Mouse (Mus musculus): ENCODE results near the gene Ccl4. TPM values are rescaled to one million over a fixed set of nuclear protein-coding genes. Genes with fewer than 3 reads are reported as not detected.

The Ccl4 gene
- polyA plus RNA-seq (2015; fragmentation: Nextera tagmentation; extraction: Ambion mirVana) = 1.3 and 1.6 TPM in 2 replicates

DNA sequence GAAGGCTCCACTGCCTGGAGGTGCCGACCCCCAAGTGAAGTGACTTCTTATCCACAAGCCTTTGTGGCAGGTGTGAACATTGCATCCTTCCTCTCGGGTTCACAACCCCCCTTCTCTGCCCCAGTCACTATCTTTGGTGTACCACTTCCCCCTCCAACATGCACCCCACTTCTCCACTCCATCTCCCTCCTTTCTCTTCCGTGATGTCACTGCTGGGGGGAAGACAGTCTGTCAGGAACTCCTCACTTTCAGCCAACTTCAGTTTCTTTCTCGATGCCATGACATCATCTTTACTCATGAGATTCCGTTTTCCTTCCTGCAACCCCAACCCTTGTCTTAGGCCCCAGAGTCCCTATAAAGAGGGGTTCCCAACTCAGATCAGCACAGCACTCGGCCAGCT is at the start of gene Ccl4:
Ccl4 (plus strand) TSS at position 381 of the 400 bp plus-strand sequence.

DNA sequence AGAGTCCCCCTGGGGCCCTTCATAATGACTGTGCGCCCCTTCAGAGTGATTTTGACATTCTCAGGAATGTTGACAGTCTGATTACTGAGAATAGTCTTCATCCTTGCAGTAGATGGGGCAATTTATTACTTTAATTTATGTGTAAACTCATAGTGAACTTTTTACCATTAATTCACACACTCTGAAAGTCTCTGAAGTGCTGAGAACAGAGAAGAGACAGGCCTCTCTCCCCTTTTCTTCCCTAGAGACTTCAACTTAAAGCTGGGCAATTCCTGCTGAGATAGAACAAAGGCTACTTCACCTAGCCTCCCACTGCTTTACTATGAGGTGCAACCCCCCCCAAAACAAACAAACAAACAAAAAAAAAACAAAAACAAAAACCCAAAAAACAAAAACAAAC is 16.9 kb upstream of the Ccl4 start, which contains the start of gene Rpl9-ps1:
Rpl9-ps1 (minus strand) TSS at position 101 of the 400 bp plus-strand sequence.

DNA sequence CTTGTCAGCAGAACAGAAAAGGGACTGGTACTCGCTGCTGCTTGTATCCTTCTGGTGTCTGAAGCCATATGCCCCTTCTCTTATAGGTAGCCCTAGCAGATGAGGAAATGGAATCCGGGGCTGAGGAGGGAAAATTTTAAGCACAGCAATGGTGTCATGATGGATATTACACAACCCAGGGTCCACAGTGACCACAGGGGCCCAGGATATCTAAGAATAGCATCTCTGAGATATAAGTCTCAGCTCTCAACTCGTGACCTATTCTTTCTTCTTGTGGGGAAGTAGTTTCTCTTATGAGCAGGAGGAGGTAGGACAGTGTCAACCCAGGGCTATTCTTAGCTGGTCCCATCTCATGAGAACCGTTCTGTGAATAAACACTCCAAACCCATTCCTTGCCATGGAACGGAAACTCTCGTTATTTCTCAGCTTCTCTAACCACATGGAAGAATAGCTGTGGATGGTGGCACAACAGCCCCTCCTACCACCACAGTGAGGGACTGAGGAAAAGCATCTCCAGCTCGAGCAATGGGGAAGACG is 13.0 kb upstream of the Ccl4 start, which contains the start of gene Ccl3:
Ccl3 (minus strand) TSS at position 51 of the 537 bp plus-strand sequence.

DNA sequence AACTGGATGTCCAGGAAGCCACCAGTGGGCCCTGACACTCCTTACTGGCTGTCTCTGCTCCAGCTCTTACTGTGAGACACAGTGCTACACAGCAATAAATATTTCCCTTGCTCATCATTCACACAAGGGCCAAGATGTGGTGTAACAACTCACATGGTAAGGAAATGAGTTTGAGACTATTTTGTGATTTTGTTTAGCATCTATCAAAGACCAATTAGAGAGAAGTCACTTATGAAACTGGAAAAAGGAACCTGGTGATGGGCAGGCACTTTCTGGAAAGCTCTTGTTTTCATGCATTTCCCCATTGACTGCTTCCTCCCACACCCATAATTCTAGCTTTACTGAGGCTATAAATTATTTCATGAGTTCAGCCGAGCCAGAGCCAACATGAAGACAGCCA is 41.3 kb downstream of the Ccl4 start, which contains the start of gene Wfdc17:
Wfdc17 (plus strand) TSS at position 287 of the 400 bp plus-strand sequence.

DNA sequence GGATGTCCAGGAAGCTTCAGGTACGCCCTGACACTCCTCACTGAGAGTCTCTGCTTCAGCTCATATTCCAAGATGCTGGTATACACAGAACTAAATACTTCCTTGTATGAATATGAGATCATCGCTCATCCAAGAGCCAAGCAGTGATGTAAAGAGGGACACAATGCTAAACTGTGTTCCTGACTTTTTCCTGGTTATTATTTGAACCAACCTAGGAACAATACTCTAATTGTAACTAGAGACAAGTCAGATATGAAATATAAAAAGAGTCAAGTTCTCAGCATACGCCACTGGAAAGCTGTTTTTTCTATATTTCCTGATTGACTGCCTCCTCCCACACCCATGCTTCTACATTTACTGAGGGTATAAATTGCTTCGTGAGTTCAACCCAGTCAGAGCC is 46.3 kb downstream of the Ccl4 start, which contains the start of gene Wfdc18:
Wfdc18 (plus strand) TSS at position 301 of the 400 bp plus-strand sequence.

Other genes starting within 250 kb of the Ccl4 start
- gene Gas2l2, start 233.1 kb upstream of the Ccl4 start, polyA plus RNA-seq (2015; fragmentation: Nextera tagmentation; extraction: Ambion mirVana) = not detected in 2 replicates
- gene 1700020L24Rik, start 224.9 kb upstream of the Ccl4 start, polyA plus RNA-seq (2015; fragmentation: Nextera tagmentation; extraction: Ambion mirVana) = 3.9 and 5.7 TPM in 2 replicates
- gene Mmp28, start 199.5 kb upstream of the Ccl4 start, polyA plus RNA-seq (2015; fragmentation: Nextera tagmentation; extraction: Ambion mirVana) = 2.6 and 4.9 TPM in 2 replicates
- gene Taf15, start 189.5 kb upstream of the Ccl4 start, polyA plus RNA-seq (2015; fragmentation: Nextera tagmentation; extraction: Ambion mirVana) = 5.4 and 7.4 TPM in 2 replicates
- not detected in 2 replicates for gene Heatr9, start 140.4 kb upstream of the Ccl4 start, polyA plus RNA-seq (2015; fragmentation: Nextera tagmentation; extraction: Ambion mirVana)
- 16.8 and 30.0 TPM in 2 replicates for gene Ccl5, start 132.1 kb upstream of the Ccl4 start, polyA plus RNA-seq (2015; fragmentation: Nextera tagmentation; extraction: Ambion mirVana)
- 16.5 and 24.8 TPM in 2 replicates for gene Ccl9, start 83.9 kb upstream of the Ccl4 start, polyA plus RNA-seq (2015; fragmentation: Nextera tagmentation; extraction: Ambion mirVana)
- gene Ccl6, start 69.5 kb upstream of the Ccl4 start, polyA plus RNA-seq (2015; fragmentation: Nextera tagmentation; extraction: Ambion mirVana) = 117 and 129 TPM in 2 replicates
- not detected in 2 replicates for gene Rpl9-ps1, start 17.0 kb upstream of the Ccl4 start, polyA plus RNA-seq (2015; fragmentation: Nextera tagmentation; extraction: Ambion mirVana)
- gene Ccl3, start 13.2 kb upstream of the Ccl4 start, polyA plus RNA-seq (2015; fragmentation: Nextera tagmentation; extraction: Ambion mirVana) = 1.4 and 2.3 TPM in 2 replicates
- 30.9 and 57.7 TPM in 2 replicates for gene Wfdc17, start 41.4 kb downstream of the Ccl4 start, polyA plus RNA-seq (2015; fragmentation: Nextera tagmentation; extraction: Ambion mirVana)
- 0.35 and 0.73 TPM in 2 replicates for gene Wfdc18, start 46.4 kb downstream of the Ccl4 start, polyA plus RNA-seq (2015; fragmentation: Nextera tagmentation; extraction: Ambion mirVana)
- 181 and 271 TPM in 2 replicates for gene Wfdc21, start 84.4 kb downstream of the Ccl4 start, polyA plus RNA-seq (2015; fragmentation: Nextera tagmentation; extraction: Ambion mirVana)
- 11.3 and 14.4 TPM in 2 replicates for gene Heatr6, start 91.1 kb downstream of the Ccl4 start, polyA plus RNA-seq (2015; fragmentation: Nextera tagmentation; extraction: Ambion mirVana)
- 0.24 TPM in 1 of 2 replicates, not detected in the other for gene Hnf1b, start 187.5 kb downstream of the Ccl4 start, polyA plus RNA-seq (2015; fragmentation: Nextera tagmentation; extraction: Ambion mirVana)